Mouse (Mus musculus) heart, embryonic 11.5 days (tissue): ENCODE data around the gene Dlg5. TPM values are rescaled to one million over a fixed set of nuclear protein-coding genes. Genes with fewer than 3 reads are reported as not detected.

Source experiments
- ATAC-seq: fragments of 200-750 bp; cut with Nextera tagmentation; replicated peaks from 2 replicates; pipeline ENCODE4 v1.8.0; 2017; ENCODE audit warnings: moderate library complexity; ENCODE audit not compliant: insufficient number of reproducible peaks, low FRiP score, low TSS enrichment
- H3K27ac ChIP-seq: fragments of 300-500 bp; sonication (generic); 2 replicates; pipeline ENCODE4 v1.5.1; 2014; ENCODE audit warnings: mild to moderate bottlenecking, low read depth, low read length
- H3K27me3 ChIP-seq: fragments of 300-500 bp; sonication (generic); 2 replicates; pipeline ENCODE4 v1.6.1; 2014; ENCODE audit warnings: mild to moderate bottlenecking, low read length, mixed read lengths; ENCODE audit not compliant: control insufficient read depth, insufficient read depth
- H3K36me3 ChIP-seq: fragments of 300-500 bp; sonication (generic); 2 replicates; pipeline ENCODE4 v1.6.1; 2014; ENCODE audit warnings: mild to moderate bottlenecking, low read length, moderate library complexity, mixed read lengths; ENCODE audit not compliant: control insufficient read depth, insufficient read depth
- H3K4me1 ChIP-seq: fragments of 300-500 bp; sonication (generic); 2 replicates; pipeline ENCODE4 v1.6.1; 2014; ENCODE audit warnings: low read length; ENCODE audit not compliant: control insufficient read depth, insufficient read depth
- H3K4me2 ChIP-seq: fragments of 300-500 bp; sonication (generic); 2 replicates; pipeline ENCODE4 v1.6.1; 2014; ENCODE audit warnings: mild to moderate bottlenecking, moderate library complexity
- H3K4me3 ChIP-seq: fragments of 300-500 bp; sonication (generic); 2 replicates; pipeline ENCODE4 v1.5.1; 2014; ENCODE audit warnings: low read depth, low read length
- H3K9ac ChIP-seq: fragments of 300-500 bp; sonication (generic); 2 replicates; pipeline ENCODE4 v1.6.1; 2014; ENCODE audit warnings: mild to moderate bottlenecking, low read depth, low read length, moderate library complexity
- H3K9me3 ChIP-seq: fragments of 300-500 bp; sonication (generic); replicated peaks from 2 replicates; pipeline ENCODE4 v1.6.1; 2016; ENCODE audit warnings: low read length; ENCODE audit not compliant: control insufficient read depth
- WGBS: fragments of 180-500 bp; shearing (Covaris S2); extraction: QIAGEN DNeasy Blood & Tissue Kit; methylation state at CpG from one replicate; pipeline ENCODE4 v1.1.7; 2014; ENCODE audit not compliant: insufficient replicate concordance; 5-methylcytosine and 5-hydroxymethylcytosine counted together
- microRNA-seq: library from miRNA; unstranded; fragments of <30 nt; microRNA quantifications from one replicate; pipeline ENCODE4, GENCODE M21; 2016; ENCODE audit warnings: borderline number of aligned reads
- polyA plus RNA-seq: library from polyadenylated mRNA; unstranded; fragments of >200 nt; fragmentation: Nextera tagmentation; extraction: Ambion mirVana; gene quantifications from 2 replicates; pipeline ENCODE4 v1.2.1, GENCODE M21; 2014

The Dlg5 gene
- polyA plus RNA-seq, 1 experiment from 2014 or later: 16.3 TPM

GRCm38 (mm10) chr14:24086481-24086880 is 159.2 kb downstream of the Dlg5 start:
- Histone ChIP-seq H3K9ac (no peak overlapping the region), H3K27me3 (no peaks in the 10 kb centered on the region), H3K9me3 (no peaks in the 10 kb centered on the region), H3K27ac (no peak overlapping the region), H3K4me2 (no peak overlapping the region), H3K4me1 (peaks cover 8% of the 10 kb centered on the region), H3K36me3 (no peaks in the 10 kb centered on the region), H3K4me3 (no peak overlapping the region)
- 53% methylated on average over 5 of the region's 5 CpGs for WGBS
- no peak for ATAC-seq

Small RNAs within 50 kb of the gene (microRNA-seq; reads per million reads assigned to microRNA genes)
- not detected for gene Mir7210

Other genes starting within 250 kb of the Dlg5 start
- gene Kcnma1, start 231.4 kb downstream of the Dlg5 start, polyA plus RNA-seq: 0.39 and 0.52 TPM in 2 replicates
- gene E330034G19Rik, start 47.3 kb upstream of the Dlg5 start, polyA plus RNA-seq: not detected in 2 replicates
- gene Polr3a, start 241.1 kb upstream of the Dlg5 start, polyA plus RNA-seq: 12.4 and 13.8 TPM in 2 replicates
- gene Rps24, start 241.2 kb upstream of the Dlg5 start, polyA plus RNA-seq: 849 and 922 TPM in 2 replicates